Mouse (Mus musculus): Measurements from ENCODE around the gene Auts2. TPM values are rescaled to one million over a fixed set of nuclear protein-coding genes. Genes with fewer than 3 reads are reported as not detected.

Gene Auts2
- polyA plus RNA-seq, 1 experiment from 2014 or later: 4.4 TPM

GRCm38 (mm10) chr5:132425792-132426309 lies 117.3 kb downstream of the Auts2 start:
- H3K36me3 ChIP-seq (ENCODE audit: insufficient read depth, low read length): no peaks in the 10 kb centered on the region
- H3K9ac ChIP-seq (replicated peaks; ENCODE audit: low read depth): no peak overlapping the region
- WGBS: 80% methylated on average over 6 of the region's 6 CpGs
- no peak overlapping the region for H3K27ac ChIP-seq (ENCODE audit: low read length)
- DNase-seq (ENCODE audit: low spot score) (no peak), ATAC-seq (no peak)
- H3K27me3 ChIP-seq (replicated peaks; ENCODE audit: insufficient read depth, low read length): no peaks in the 10 kb centered on the region
- no peaks in the 10 kb centered on the region for H3K4me1 ChIP-seq (ENCODE audit: insufficient read depth, low read depth, low read length)
- no peaks in the 10 kb centered on the region for H3K9me3 ChIP-seq (ENCODE audit: low read length)
- no peak for TF ChIP-seq CTCF (IDR thresholded peaks at IDR 0.05)
- TF ChIP-seq EP300 (IDR thresholded peaks at IDR 0.05): no peak
- H3K4me3 ChIP-seq (ENCODE audit: low read depth, low read length): no peak overlapping the region
- H3K4me2 ChIP-seq (replicated peaks; ENCODE audit: low read depth, low read length): no peak overlapping the region

GRCm38 (mm10) chr5:132410338-132410852 lies 132.7 kb downstream of the Auts2 start:
- Histone ChIP-seq H3K9ac (replicated peaks; ENCODE audit: low read depth) (no peak overlapping the region), H3K4me3 (ENCODE audit: low read depth, low read length) (no peak overlapping the region), H3K4me2 (replicated peaks; ENCODE audit: low read depth, low read length) (no peak overlapping the region), H3K9me3 (ENCODE audit: low read length) (no peaks in the 10 kb centered on the region), H3K27ac (ENCODE audit: low read length) (no peak overlapping the region), H3K36me3 (ENCODE audit: insufficient read depth, low read length) (no peaks in the 10 kb centered on the region), H3K27me3 (replicated peaks; ENCODE audit: insufficient read depth, low read length) (no peaks in the 10 kb centered on the region), H3K4me1 (ENCODE audit: insufficient read depth, low read depth, low read length) (no peaks in the 10 kb centered on the region)
- no peak for TF ChIP-seq CTCF (IDR thresholded peaks at IDR 0.05)
- no peak for TF ChIP-seq EP300 (IDR thresholded peaks at IDR 0.05)
- no peak for DNase-seq (ENCODE audit: low spot score)
- 71% methylated on average over 4 of the region's 4 CpGs for WGBS
- ATAC-seq: no peak

- no peak for TF ChIP-seq EP300 (IDR thresholded peaks at IDR 0.05)
- no peak for TF ChIP-seq CTCF (IDR thresholded peaks at IDR 0.05)
- Histone ChIP-seq H3K36me3 (ENCODE audit: insufficient read depth, low read length) (no peaks in the 10 kb centered on the region), H3K4me2 (replicated peaks; ENCODE audit: low read depth, low read length) (no peak overlapping the region), H3K27me3 (replicated peaks; ENCODE audit: insufficient read depth, low read length) (no peaks in the 10 kb centered on the region), H3K27ac (ENCODE audit: low read length) (no peak overlapping the region), H3K9ac (replicated peaks; ENCODE audit: low read depth) (no peak overlapping the region), H3K4me3 (ENCODE audit: low read depth, low read length) (no peak overlapping the region), H3K4me1 (ENCODE audit: insufficient read depth, low read depth, low read length) (no peaks in the 10 kb centered on the region), H3K9me3 (ENCODE audit: low read length) (no peaks in the 10 kb centered on the region)
- DNase-seq (ENCODE audit: low spot score) (no peak), ATAC-seq (no peak)
- 68% methylated on average over 2 of the region's 2 CpGs for WGBS
Observed at GRCm38 (mm10) chr5:132408892-132409575, 134.1 kb downstream of the Auts2 start.

- ATAC-seq: peak; percentile 80
- H3K27ac ChIP-seq (ENCODE audit: low read length): peak overlapping the region; percentile 6; the same call in 1 of the 2 replicates
- no peak overlapping the region for H3K4me2 ChIP-seq (replicated peaks; ENCODE audit: low read depth, low read length)
- H3K36me3 ChIP-seq (ENCODE audit: insufficient read depth, low read length): no peaks in the 10 kb centered on the region
- no peaks in the 10 kb centered on the region for H3K27me3 ChIP-seq (replicated peaks; ENCODE audit: insufficient read depth, low read length)
- no peak for TF ChIP-seq EP300 (IDR thresholded peaks at IDR 0.05)
- no peak for TF ChIP-seq CTCF (IDR thresholded peaks at IDR 0.05)
- H3K9me3 ChIP-seq (ENCODE audit: low read length): no peaks in the 10 kb centered on the region
- no peak overlapping the region for H3K9ac ChIP-seq (replicated peaks; ENCODE audit: low read depth)
- DNase-seq (ENCODE audit: low spot score): peak; percentile 83
- no peak overlapping the region for H3K4me3 ChIP-seq (ENCODE audit: low read depth, low read length)
- 40% methylated on average over 10 of the region's 10 CpGs for WGBS
- no peaks in the 10 kb centered on the region; the same call in 1 of the 2 replicates for H3K4me1 ChIP-seq (ENCODE audit: insufficient read depth, low read depth, low read length)
Observed at GRCm38 (mm10) chr5:132400556-132400955, 142.6 kb downstream of the Auts2 start.

DNA sequence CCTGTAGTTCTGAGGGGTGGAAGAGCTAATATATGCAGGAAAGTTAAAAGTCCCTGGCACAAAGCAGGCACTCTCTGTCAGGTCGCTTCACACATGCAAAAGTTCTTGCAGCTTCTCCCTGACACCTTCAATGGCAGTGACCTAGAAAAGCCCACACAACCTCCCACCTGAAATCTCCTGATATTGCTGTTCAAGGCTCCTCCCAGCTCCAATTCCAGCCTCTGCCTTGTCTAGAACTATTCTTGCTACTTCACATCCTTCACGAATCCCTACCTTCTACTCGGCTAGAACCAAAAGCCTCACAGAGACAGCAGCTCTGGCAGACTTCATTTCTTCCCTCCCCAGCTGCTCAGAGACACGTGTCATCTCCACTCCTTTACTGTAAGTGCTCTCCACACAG lies 143.7 kb downstream of the Auts2 start:
- TF ChIP-seq CTCF (IDR thresholded peaks at IDR 0.05) (no peak), EP300 (IDR thresholded peaks at IDR 0.05) (no peak)
- no peaks in the 10 kb centered on the region for H3K36me3 ChIP-seq (ENCODE audit: insufficient read depth, low read length)
- H3K27me3 ChIP-seq (replicated peaks; ENCODE audit: insufficient read depth, low read length): no peaks in the 10 kb centered on the region
- H3K9me3 ChIP-seq (ENCODE audit: low read length): no peaks in the 10 kb centered on the region
- H3K4me3 ChIP-seq (ENCODE audit: low read depth, low read length): no peak overlapping the region
- DNase-seq (ENCODE audit: low spot score) (no peak), ATAC-seq (no peak)
- WGBS: 54% methylated on average over 4 of the region's 4 CpGs
- H3K4me1 ChIP-seq (ENCODE audit: insufficient read depth, low read depth, low read length): peaks cover 6% of the 10 kb centered on the region; the same call in 1 of the 2 replicates
- H3K4me2 ChIP-seq (replicated peaks; ENCODE audit: low read depth, low read length): no peak overlapping the region
- no peak overlapping the region for H3K9ac ChIP-seq (replicated peaks; ENCODE audit: low read depth)
- no peak overlapping the region for H3K27ac ChIP-seq (ENCODE audit: low read length)

- TF ChIP-seq EP300 (IDR thresholded peaks at IDR 0.05) (no peak), CTCF (IDR thresholded peaks at IDR 0.05) (no peak)
- H3K36me3 ChIP-seq (ENCODE audit: insufficient read depth, low read length): no peaks in the 10 kb centered on the region
- DNase-seq (ENCODE audit: low spot score) (no peak), ATAC-seq (no peak)
- no peaks in the 10 kb centered on the region for H3K9me3 ChIP-seq (ENCODE audit: low read length)
- H3K4me2 ChIP-seq (replicated peaks; ENCODE audit: low read depth, low read length): no peak overlapping the region
- H3K27ac ChIP-seq (ENCODE audit: low read length): no peak overlapping the region
- WGBS: 89% methylated on average over 3 of the region's 3 CpGs
- peaks cover 6% of the 10 kb centered on the region; the same call in 1 of the 2 replicates for H3K4me1 ChIP-seq (ENCODE audit: insufficient read depth, low read depth, low read length)
- H3K9ac ChIP-seq (replicated peaks; ENCODE audit: low read depth): no peak overlapping the region
- no peak overlapping the region for H3K4me3 ChIP-seq (ENCODE audit: low read depth, low read length)
- no peaks in the 10 kb centered on the region for H3K27me3 ChIP-seq (replicated peaks; ENCODE audit: insufficient read depth, low read length)
Observed at GRCm38 (mm10) chr5:132395922-132396321, 147.2 kb downstream of the Auts2 start.

Measured in lung, postnatal 0 days (tissue).